Mouse (Mus musculus) frontal cortex, postnatal 36 days (tissue): ENCODE measurements around the gene Col9a2.

Experiments
- DNase-seq, 2 experiments: peaks; one replicate each; pipeline ENCODE4 v3.0.0; 2022; ENCODE audit warnings: low spot score in 2 of 2

Col9a2 gene

DNA sequence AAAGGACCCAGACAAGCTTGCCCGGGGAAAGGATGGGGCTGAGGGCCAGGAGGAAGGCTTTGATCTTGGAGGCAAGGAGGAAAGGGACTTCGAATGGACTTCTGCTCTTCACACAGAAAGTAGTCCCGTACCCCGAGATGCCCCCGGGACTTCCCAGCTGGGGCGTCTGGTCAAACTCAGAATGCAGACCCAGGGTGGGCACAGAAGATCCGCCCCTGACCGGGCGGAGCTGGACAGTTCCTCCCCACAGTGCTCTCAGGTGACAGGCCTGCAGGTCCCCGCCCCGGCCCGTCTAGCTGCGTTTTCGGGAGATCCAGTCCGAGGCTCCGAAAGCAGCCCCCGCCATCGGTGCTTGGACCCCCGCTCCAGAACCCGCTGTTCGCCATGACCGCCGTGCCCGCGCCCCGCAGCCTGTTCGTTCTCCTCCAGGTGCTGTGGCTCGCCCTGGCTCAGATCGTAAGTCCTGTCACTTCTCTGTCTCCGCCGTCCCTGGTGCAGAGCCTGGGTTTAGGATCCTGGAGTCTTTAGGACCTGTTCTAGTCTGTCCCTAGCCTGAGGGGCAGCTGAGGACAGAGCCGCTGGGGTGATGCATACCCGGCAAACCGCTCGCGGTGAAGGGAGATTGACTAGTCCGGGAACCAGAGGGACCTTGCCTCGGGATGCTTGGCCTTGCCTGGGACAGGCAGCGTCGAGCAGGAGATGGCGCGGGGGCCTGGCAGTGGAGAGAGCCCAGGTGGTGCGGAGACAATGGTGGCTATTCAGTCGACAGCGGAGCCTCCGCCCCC, at the start of gene Col9a2:
Col9a2 (plus strand) TSS at position 55 of the 785 bp plus-strand sequence.
- no peak for DNase-seq

GRCm38 (mm10) chr4:120992284-120992683, 46.9 kb upstream of the Col9a2 start:
- no peak for DNase-seq

- no peak for DNase-seq
Observed at GRCm38 (mm10) chr4:120993025-120993424, 46.2 kb upstream of the Col9a2 start.

DNA sequence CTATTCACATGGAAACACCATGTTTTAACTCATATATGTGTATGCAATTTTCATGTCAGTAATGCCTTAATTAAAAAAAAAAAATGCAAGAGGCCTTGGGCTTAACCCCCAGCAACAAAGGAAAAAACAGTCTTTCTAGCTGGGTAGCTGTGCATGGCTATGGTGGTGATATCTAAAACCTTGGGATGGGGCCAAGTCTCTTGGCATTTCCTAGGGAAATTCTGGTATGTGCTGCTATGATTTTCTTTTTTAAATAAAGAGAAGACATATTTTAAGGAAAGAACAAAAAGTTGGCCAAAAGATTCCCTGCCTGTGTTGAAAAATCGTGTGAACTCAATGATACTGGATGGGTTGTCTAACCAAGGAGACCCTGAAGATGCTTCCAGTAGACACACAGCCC, 43.3 kb upstream of the Col9a2 start:
- DNase-seq: no peak

DNA sequence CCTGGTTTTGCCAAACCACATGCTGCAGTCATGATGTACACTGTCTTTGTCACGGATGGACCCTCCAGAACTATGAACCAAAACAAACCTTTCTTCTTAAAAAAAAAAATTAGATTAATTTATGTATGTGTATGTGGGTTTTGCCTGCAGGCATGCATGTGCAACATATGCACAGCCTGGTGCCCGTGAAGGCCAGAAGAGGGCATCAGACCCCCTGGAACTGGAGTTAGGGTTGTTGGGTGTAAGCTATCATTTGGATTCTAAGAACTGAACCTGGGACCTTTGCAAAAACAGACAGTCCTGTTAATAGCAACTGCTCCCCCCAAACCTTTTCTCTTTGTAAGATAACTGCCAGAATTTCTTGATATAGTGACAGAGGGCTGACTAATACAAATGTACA, 38.1 kb upstream of the Col9a2 start:
- DNase-seq: no peak

GRCm38 (mm10) chr4:121001659-121002058, 37.5 kb upstream of the Col9a2 start:
- no peak for DNase-seq

DNA sequence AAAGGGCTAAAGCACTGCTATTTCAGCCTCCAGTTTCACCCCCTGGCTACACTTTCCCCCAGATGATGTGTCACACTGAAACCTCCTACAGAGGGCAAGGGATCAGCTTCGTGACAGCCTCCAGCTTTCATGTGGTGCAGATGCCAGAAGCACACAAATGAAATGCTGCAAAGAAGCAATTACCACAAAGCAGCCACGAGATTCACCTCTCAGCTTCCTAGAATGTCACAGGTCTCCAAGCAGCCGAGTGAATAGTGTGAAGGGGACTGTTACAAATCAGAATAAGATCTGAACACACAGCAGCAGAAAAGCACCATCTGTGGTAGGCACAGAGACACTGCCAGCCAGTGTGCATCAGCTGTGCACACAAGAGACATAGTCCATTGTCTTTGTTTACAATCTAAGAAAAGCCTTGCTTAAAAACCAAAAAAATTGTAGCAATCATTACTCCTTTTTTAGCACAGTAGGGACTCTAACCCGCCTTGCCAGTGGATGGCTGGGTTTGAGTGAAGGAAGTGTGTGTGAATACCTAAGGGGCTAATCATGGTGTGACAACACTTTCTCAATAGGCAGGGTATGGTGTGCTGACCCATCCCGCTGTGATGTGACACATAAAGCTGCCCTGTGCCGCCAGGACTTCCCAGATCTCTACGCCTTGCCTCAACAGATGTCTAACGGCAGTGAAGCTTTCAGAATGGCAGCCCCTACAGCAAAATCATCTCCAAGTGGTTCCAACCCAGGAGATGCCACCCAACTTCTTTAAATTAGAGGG, 36.6 kb upstream of the Col9a2 start:
- DNase-seq: no peak

GRCm38 (mm10) chr4:121003611-121004091, 35.5 kb upstream of the Col9a2 start:
- DNase-seq: no peak

- no peak for DNase-seq
Observed at GRCm38 (mm10) chr4:121004679-121005078, 34.5 kb upstream of the Col9a2 start.

DNA sequence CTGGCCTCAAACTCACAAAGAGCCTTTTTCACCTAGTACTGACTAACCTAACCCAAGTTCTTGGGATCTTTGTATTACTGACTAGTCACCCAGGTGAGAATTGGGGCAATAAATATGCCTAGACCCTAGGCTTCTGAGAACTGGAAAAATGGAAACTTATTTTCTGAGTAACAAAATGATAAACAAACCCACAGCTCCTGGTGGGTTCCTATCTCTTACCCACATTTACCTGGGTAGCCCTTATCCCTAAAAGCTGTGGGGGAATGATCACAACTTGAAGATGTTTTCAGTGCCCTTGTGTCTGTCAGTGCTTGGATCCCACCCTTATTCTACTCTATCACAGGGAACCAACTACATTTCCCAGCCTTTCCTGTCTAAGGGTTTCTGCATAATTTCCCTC, 32.2 kb upstream of the Col9a2 start:
- no peak for DNase-seq

- DNase-seq: no peak
Observed at GRCm38 (mm10) chr4:121008071-121008745, 31.0 kb upstream of the Col9a2 start.

DNA sequence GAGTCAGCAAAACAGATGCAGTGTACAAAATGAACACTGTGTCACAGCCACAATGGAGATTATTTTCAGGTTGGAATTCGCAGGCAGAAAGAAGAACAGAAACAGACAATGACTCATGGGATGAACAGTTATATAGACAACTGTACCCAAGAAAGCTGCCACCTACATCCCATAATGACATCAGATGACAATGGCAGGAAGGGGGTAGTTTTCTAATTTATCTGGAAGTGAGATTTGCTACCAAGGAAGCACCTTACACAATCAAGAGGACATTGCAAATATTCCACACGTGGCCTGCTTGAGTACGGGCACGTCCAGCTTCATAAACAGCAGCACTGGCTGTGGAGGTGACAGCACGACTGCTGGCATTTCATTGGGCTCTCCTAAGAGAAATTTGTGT, 30.0 kb upstream of the Col9a2 start:
- DNase-seq: no peak

DNA sequence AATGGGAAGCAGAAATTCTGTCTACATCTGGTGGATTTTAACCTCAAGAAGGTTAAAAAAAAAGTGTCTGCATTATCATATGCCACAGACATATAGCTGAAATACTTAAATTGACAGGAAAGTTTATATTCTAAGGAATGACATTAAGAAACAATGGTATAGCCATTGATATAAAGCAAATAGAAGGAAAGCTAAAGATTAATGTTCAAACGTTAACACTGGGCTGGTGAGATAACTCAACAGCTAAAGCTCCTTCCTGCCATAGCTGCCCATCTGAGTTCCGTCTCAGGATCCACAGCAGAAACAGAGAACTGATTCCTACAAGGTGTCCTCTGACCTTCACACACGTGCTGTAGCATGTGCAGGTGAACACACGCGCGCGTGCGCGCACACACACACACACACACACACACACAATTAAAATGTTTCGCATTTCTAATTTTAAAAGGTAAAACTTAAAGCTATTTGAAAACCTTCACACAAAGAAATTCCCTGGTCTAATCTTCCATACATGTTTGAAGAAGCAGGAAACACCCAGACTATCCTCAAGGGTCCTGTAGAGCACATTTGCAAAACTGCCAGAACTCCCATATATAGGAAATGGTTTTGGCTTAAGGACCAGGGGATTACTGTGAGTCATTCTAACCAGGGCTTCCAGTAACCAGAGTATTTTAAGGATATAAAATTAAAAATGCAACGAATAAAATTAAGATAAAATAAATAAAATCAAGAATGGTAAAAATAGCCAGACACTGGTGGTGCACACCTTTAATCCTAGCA, 28.2 kb upstream of the Col9a2 start:
- no peak for DNase-seq

DNA sequence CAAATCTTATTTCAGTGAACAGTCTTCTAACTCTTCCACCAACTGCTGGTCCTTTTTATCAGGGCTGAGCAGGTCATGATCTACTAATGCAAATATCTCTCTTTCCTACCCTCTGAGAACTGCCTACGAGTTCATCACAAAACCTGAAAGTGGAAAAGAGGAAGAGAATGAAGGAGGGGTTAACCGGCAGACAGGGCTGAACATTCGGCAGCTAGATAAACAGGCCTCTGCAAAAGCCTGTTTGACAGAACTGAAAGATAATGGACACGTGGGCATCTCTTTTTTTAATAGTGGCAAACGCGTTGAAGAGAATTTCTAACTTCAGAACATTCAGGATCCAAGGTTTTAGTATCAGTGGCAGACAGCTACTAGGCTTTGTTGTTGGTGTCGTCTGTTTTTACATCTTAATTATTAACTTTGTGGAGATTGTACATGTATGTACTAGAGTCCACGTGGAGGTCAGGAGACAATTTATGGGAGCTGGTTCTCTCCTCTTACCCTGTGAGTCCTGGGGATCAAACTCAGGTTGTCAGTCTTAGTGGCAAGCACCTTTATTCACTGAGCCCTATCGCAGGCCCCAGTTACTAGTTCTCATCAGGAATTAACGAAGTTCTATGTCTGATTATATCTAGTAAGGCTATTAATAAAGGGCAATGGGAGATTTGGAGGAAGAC, 24.5 kb upstream of the Col9a2 start:
- DNase-seq: no peak

GRCm38 (mm10) chr4:121015268-121015659, 23.9 kb upstream of the Col9a2 start:
- DNase-seq: no peak

GRCm38 (mm10) chr4:121016021-121016898, 22.9 kb upstream of the Col9a2 start:
- DNase-seq: no peak

GRCm38 (mm10) chr4:121016928-121017657, 22.1 kb upstream of the Col9a2 start, which contains the start of gene Smap2:
Smap2 (minus strand) TSS chr4:121017247.
- peak; percentile 97 to 99 for DNase-seq

- no peak for DNase-seq
Observed at GRCm38 (mm10) chr4:121018250-121018649, 20.9 kb upstream of the Col9a2 start.
